Mouse (Mus musculus) small intestine, adult 2 months (tissue): ENCODE results near the gene Ccdc12.

ENCODE experiments used
- CTCF ChIP-seq: fragments of 200-500 bp; IDR thresholded peaks from 2 replicates; pipeline ENCODE4 v1.5.1; 2012; ENCODE audit warnings: low read depth, mild to moderate bottlenecking, control low read depth, inconsistent platforms, low read length, moderate library complexity, mixed read lengths; ENCODE audit not compliant: insufficient replicate concordance, insufficient read length; ENCODE audit errors: extremely low read depth
- POLR2A ChIP-seq: fragments of 200-500 bp; IDR thresholded peaks from 2 replicates; pipeline ENCODE4 v1.6.1; 2012; ENCODE audit warnings: low read depth, mild to moderate bottlenecking, control low read depth, inconsistent platforms, low read length, moderate library complexity

DNA sequence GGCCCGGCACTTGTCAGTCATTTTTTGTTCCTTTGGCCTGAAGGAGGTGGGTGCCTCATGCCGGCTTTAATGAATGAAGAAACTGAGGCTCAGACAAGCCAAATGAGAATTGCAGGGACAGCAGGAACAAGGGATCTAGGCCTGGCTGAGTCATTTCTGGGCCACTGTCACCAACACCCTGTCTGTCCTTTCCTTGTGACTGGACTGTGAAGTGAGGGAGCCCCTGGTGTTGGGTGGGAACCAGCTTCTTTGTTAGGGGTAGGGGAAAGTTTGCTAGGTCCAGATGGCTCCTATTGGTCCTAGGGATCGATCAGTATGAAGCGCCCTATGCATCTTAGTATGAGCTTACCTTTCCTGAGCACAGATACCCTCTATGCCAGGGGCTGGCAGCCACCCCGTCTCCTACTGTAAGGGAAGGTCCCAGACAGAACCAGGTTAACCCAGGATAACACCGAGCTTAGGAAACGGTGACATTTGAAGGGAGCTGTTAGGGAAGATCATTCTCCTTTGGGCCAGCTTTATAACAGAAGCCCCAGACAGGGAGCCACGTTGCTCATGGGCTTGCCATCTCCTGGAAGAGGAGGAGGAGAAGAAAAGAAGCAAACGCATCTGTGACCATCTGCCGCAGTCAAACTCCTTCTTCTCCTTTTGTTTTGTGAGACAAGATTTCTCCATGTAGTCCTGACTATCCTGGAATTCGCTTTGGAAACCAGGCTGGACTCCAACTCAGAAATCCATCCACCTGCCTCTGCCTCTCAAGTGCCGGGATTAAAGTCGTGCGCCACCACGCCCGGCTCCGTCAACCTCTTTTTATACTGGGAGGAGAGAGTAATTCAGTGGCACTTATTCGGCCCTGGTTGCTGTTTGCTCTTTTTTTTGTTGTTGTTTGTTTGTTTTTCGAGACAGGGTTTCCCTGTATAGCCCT is 1.3 kb upstream of the Ccdc12 start:
- TF ChIP-seq POLR2A: no peak
- no peak for TF ChIP-seq CTCF
